Mouse (Mus musculus): ENCODE results near the gene Egfl8. TPM values are rescaled to one million over a fixed set of nuclear protein-coding genes. Genes with fewer than 3 reads are reported as not detected.

Egfl8 gene
- polyA plus RNA-seq, 2 experiments, result 0.10 to 0.39 TPM

GRCm38 (mm10) chr17:34632261-34632691 is 16.5 kb upstream of the Egfl8 start:
- H3K27ac ChIP-seq, result no peak overlapping the region
- TF ChIP-seq CTCF (IDR thresholded peaks at IDR 0.05; ENCODE audit: low read depth), result no peak
- TF ChIP-seq EP300 (IDR thresholded peaks at IDR 0.05; ENCODE audit: low read depth), result no peak
- peaks cover 0 to 4% of the 10 kb centered on the region in 2 experiments; a peak in 2 of 4 replicates for H3K4me1 ChIP-seq (replicated peaks; ENCODE audit: control insufficient read depth in 2 of 2, insufficient read depth in 2 of 2, low read length in 1 of 2)
- WGBS (ENCODE audit: insufficient replicate concordance), result 0% methylated on average over 26 of the region's 26 CpGs
- peak; percentile 40; the same call in 1 of the 2 replicates for ATAC-seq (ENCODE audit: insufficient read depth)
- no peak overlapping the region for H3K9ac ChIP-seq (replicated peaks)
- H3K36me3 ChIP-seq (replicated peaks; ENCODE audit: control insufficient read depth, insufficient read depth, low read depth), result no peaks in the 10 kb centered on the region
- peak overlapping the region; percentile 4 to 32; a peak in 2 of 4 replicates for H3K4me3 ChIP-seq (ENCODE audit: insufficient read depth in 1 of 2, low read depth in 2 of 2, low read length in 2 of 2)
- H3K27me3 ChIP-seq (ENCODE audit: control insufficient read depth, insufficient read depth, low read length), result peaks cover 51% of the 10 kb centered on the region
- H3K9me3 ChIP-seq (ENCODE audit: control insufficient read depth, low read length), result no peaks in the 10 kb centered on the region
- peak overlapping the region; percentile 60 for H3K4me2 ChIP-seq (ENCODE audit: low read depth)
- peak; percentile 42 to 49 (median 44) for DNase-seq (ENCODE audit: low read depth in 3 of 3, low spot score in 3 of 3)

GRCm38 (mm10) chr17:34631647-34632046 is 15.9 kb upstream of the Egfl8 start:
- no peak for DNase-seq (ENCODE audit: low read depth in 3 of 3, low spot score in 3 of 3)
- Histone ChIP-seq H3K9ac (replicated peaks) (no peak overlapping the region), H3K27me3 (ENCODE audit: control insufficient read depth, insufficient read depth, low read length) (peaks cover 51% of the 10 kb centered on the region), H3K4me1 (replicated peaks; ENCODE audit: control insufficient read depth in 2 of 2, insufficient read depth in 2 of 2, low read length in 1 of 2) (peaks cover 0 to 4% of the 10 kb centered on the region in 2 experiments; a peak in 2 of 4 replicates), H3K36me3 (replicated peaks; ENCODE audit: control insufficient read depth, insufficient read depth, low read depth) (no peaks in the 10 kb centered on the region), H3K27ac (no peak overlapping the region), H3K4me3 (ENCODE audit: insufficient read depth in 1 of 2, low read depth in 2 of 2, low read length in 2 of 2) (peak overlapping the region in 1 of 2 experiments; percentile 32; a peak in 2 of 4 replicates), H3K4me2 (ENCODE audit: low read depth) (peak overlapping the region; percentile 60), H3K9me3 (ENCODE audit: control insufficient read depth, low read length) (no peaks in the 10 kb centered on the region)
- WGBS (ENCODE audit: insufficient replicate concordance), result 14% methylated on average over 11 of the region's 12 CpGs
- TF ChIP-seq CTCF (IDR thresholded peaks at IDR 0.05; ENCODE audit: low read depth), result no peak
- TF ChIP-seq EP300 (IDR thresholded peaks at IDR 0.05; ENCODE audit: low read depth), result no peak
- no peak for ATAC-seq (ENCODE audit: insufficient read depth)

GRCm38 (mm10) chr17:34630761-34631301 is 15.1 kb upstream of the Egfl8 start:
- H3K9ac ChIP-seq (replicated peaks), result no peak overlapping the region
- H3K9me3 ChIP-seq (ENCODE audit: control insufficient read depth, low read length), result no peaks in the 10 kb centered on the region
- 1% methylated on average over 48 of the region's 48 CpGs for WGBS (ENCODE audit: insufficient replicate concordance)
- no peak for DNase-seq (ENCODE audit: low read depth in 3 of 3, low spot score in 3 of 3)
- H3K4me2 ChIP-seq (ENCODE audit: low read depth), result peak overlapping the region; percentile 30
- peak overlapping the region in 1 of 2 experiments; percentile 1; a peak in 1 of 4 replicates for H3K4me3 ChIP-seq (ENCODE audit: insufficient read depth in 1 of 2, low read depth in 2 of 2, low read length in 2 of 2)
- peaks cover 51% of the 10 kb centered on the region for H3K27me3 ChIP-seq (ENCODE audit: control insufficient read depth, insufficient read depth, low read length)
- H3K27ac ChIP-seq, result no peak overlapping the region
- TF ChIP-seq CTCF (IDR thresholded peaks at IDR 0.05; ENCODE audit: low read depth) (no peak), EP300 (IDR thresholded peaks at IDR 0.05; ENCODE audit: low read depth) (no peak)
- H3K4me1 ChIP-seq (replicated peaks; ENCODE audit: control insufficient read depth in 2 of 2, insufficient read depth in 2 of 2, low read length in 1 of 2), result peaks cover 4 to 5% of the 10 kb centered on the region in 2 experiments; a peak in 3 of 4 replicates
- H3K36me3 ChIP-seq (replicated peaks; ENCODE audit: control insufficient read depth, insufficient read depth, low read depth), result no peaks in the 10 kb centered on the region
- ATAC-seq (ENCODE audit: insufficient read depth), result no peak

- peaks cover 51% of the 10 kb centered on the region for H3K27me3 ChIP-seq (ENCODE audit: control insufficient read depth, insufficient read depth, low read length)
- no peak for ATAC-seq (ENCODE audit: insufficient read depth)
Measured at GRCm38 (mm10) chr17:34629796-34630603, 14.2 kb upstream of the Egfl8 start.

More at GRCm38 (mm10) chr17:34629796-34630603, 14.2 kb upstream of the Egfl8 start:
- Histone ChIP-seq H3K27ac (no peak overlapping the region), H3K4me1 (replicated peaks; ENCODE audit: control insufficient read depth in 2 of 2, insufficient read depth in 2 of 2, low read length in 1 of 2) (peaks cover 4 to 5% of the 10 kb centered on the region in 2 experiments; a peak in 3 of 4 replicates), H3K4me2 (ENCODE audit: low read depth) (no peak overlapping the region), H3K9me3 (ENCODE audit: control insufficient read depth, low read length) (no peaks in the 10 kb centered on the region), H3K9ac (replicated peaks) (no peak overlapping the region), H3K36me3 (replicated peaks; ENCODE audit: control insufficient read depth, insufficient read depth, low read depth) (no peaks in the 10 kb centered on the region), H3K4me3 (ENCODE audit: insufficient read depth in 1 of 2, low read depth in 2 of 2, low read length in 2 of 2) (no peak overlapping the region)
- TF ChIP-seq EP300 (IDR thresholded peaks at IDR 0.05; ENCODE audit: low read depth), result no peak
- TF ChIP-seq CTCF (IDR thresholded peaks at IDR 0.05; ENCODE audit: low read depth), result no peak
- DNase-seq (ENCODE audit: low read depth in 3 of 3, low spot score in 3 of 3), result no peak
- 11% methylated on average over 12 of the region's 12 CpGs for WGBS (ENCODE audit: insufficient replicate concordance)

All from liver, embryonic 14.5 days (tissue).